Mouse (Mus musculus) liver (tissue): ENCODE results near the gene Taar2.

Source experiments
- DNase-seq: peaks from one replicate; pipeline ENCODE4 v3.0.0-alpha.2; 2020; ENCODE audit warnings: mixed read lengths

Gene Taar2

DNA sequence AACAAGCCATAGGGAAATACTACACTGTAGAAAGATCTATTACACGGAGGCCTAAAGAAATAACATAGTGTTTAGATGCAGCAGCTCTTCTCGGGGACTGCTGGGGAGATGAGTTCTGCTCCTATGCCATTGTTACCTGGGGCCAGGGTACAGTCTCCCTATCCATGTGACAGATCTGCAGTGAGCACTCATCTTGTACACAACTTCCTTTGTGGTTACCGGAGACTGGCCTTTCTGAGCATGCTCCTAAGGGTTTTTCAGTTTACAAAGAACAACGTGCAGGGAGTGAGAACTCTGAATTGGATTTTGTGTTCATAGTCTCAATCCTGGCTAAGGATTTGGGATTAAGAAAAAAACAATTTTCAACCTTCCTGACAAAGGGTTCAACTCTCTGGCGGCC lies 48.0 kb downstream of the Taar2 start:
- no peak for DNase-seq
